Mouse (Mus musculus) layer of hippocampus, postnatal 25 days (tissue): ENCODE measurements around the gene Usp37. TPM values are rescaled to one million over a fixed set of nuclear protein-coding genes. Genes with fewer than 3 reads are reported as not detected.

ENCODE experiments used
- DNase-seq, 2 experiments: peaks; one replicate each; pipeline ENCODE4 v3.0.0; 2022; ENCODE audit warnings: mixed read lengths in 2 of 2, low spot score in 1 of 2; ENCODE audit errors: extremely low spot score in 1 of 2
- microRNA-seq, 2 experiments: library from miRNA; unstranded; fragments of <30 nt; microRNA quantifications; one replicate each; pipeline ENCODE4 v1.2.0; 2021
- total RNA-seq, 2 experiments: library from RNA; stranded (reverse); gene quantifications; 2 replicates each; pipeline ENCODE4 v1.2.3; 2021

The Usp37 gene
- total RNA-seq, 2 experiments from 2014 or later, result 22.3 to 23.4 TPM

- DNase-seq, result no peak
These were observed 157.7 kb downstream of the Usp37 start for GRCm38 (mm10) chr1:74386363-74386713.

GRCm38 (mm10) chr1:74385531-74385930 lies 158.6 kb downstream of the Usp37 start:
- no peak for DNase-seq

Small RNA genes within 50 kb of the gene (microRNA-seq; reads per million reads assigned to microRNA genes)
- 0 reads per million in 2 experiments for gene Gm25035
- gene Mir26b, result 4,727 to 5,697 reads per million in 2 experiments

Other genes with a start within 250 kb of the Usp37 start
- gene Tmbim1, start 238.7 kb downstream of the Usp37 start, total RNA-seq, result 10 to 100 TPM; 28.3 to 28.7 TPM
- gene Catip, start 182.2 kb downstream of the Usp37 start, total RNA-seq, result 1 to 10 TPM; 1.0 to 1.1 TPM
- 1 to 10 TPM; 1.7 to 4.2 TPM for gene Slc11a1, start 169.1 kb downstream of the Usp37 start, total RNA-seq
- 10 to 100 TPM; 32.2 to 34.1 TPM for gene Ctdsp1, start 152.8 kb downstream of the Usp37 start, total RNA-seq
- 1 to 10 TPM in 1 of 2 experiments, under 1 TPM in 1; 0.52 to 1.1 TPM for gene Vil1, start 134.9 kb downstream of the Usp37 start, total RNA-seq
- gene Cnot9, start 38.2 kb downstream of the Usp37 start, total RNA-seq, result 10 to 100 TPM; 26.9 to 27.4 TPM
- gene Plcd4, start 1.4 kb downstream of the Usp37 start, total RNA-seq, result 10 to 100 TPM; 17.2 to 17.5 TPM
- 10 to 100 TPM; 23.2 to 28.8 TPM for gene Zfp142, start 44.0 kb upstream of the Usp37 start, total RNA-seq
- gene Bcs1l, start 44.0 kb upstream of the Usp37 start, total RNA-seq, result 10 to 100 TPM; 25.2 to 26.4 TPM
- gene Rnf25, start 57.1 kb upstream of the Usp37 start, total RNA-seq, result 10 to 100 TPM; 52.4 to 58.8 TPM
- gene Stk36, start 57.2 kb upstream of the Usp37 start, total RNA-seq, result 1 to 10 TPM; 3.5 to 7.4 TPM
- gene Ttll4, start 117.5 kb upstream of the Usp37 start, total RNA-seq, result 10 to 100 TPM; 20.3 to 26.7 TPM
- gene Cyp27a1, start 169.3 kb upstream of the Usp37 start, total RNA-seq, result 1 to 10 TPM; 2.5 to 2.9 TPM
- gene Prkag3, start 204.9 kb upstream of the Usp37 start, total RNA-seq, result not detected
- gene Wnt6, start 227.6 kb upstream of the Usp37 start, total RNA-seq, result under 1 TPM in 1 of 2 experiments, not detected in 1; 0.37 TPM
- 1 to 10 TPM; 2.0 to 2.2 TPM for gene Wnt10a, start 247.2 kb upstream of the Usp37 start, total RNA-seq